Mouse (Mus musculus): ENCODE data around the gene Zfp445. TPM values are rescaled to one million over a fixed set of nuclear protein-coding genes. Genes with fewer than 3 reads are reported as not detected.

Gene Zfp445
- polyA plus RNA-seq, 1 experiment: 26.8 TPM

GRCm38 (mm10) chr9:122846156-122846555, 19.6 kb downstream of the Zfp445 start:
- Histone ChIP-seq H3K4me1 (ENCODE audit: control insufficient read depth, insufficient read depth, low read length) (no peaks in the 10 kb centered on the region), H3K27ac (ENCODE audit: control insufficient read depth, insufficient read depth, low read depth, low read length, poor library complexity) (no peak overlapping the region), H3K4me3 (replicated peaks; ENCODE audit: control insufficient read depth, low read depth, low read length) (no peak overlapping the region)
- TF ChIP-seq POLR2A (IDR thresholded peaks at IDR 0.05; ENCODE audit: borderline replicate concordance, control insufficient read depth, low read depth, low read length): no peak
- TF ChIP-seq CTCF (IDR thresholded peaks at IDR 0.05; ENCODE audit: control insufficient read depth, insufficient read depth, low read length): no peak

GRCm38 (mm10) chr9:122845621-122846020, 20.2 kb downstream of the Zfp445 start:
- no peak overlapping the region for H3K27ac ChIP-seq (ENCODE audit: control insufficient read depth, insufficient read depth, low read depth, low read length, poor library complexity)
- 75% methylated on average over 3 of the region's 3 CpGs for WGBS
- H3K4me3 ChIP-seq (replicated peaks; ENCODE audit: control insufficient read depth, low read depth, low read length): no peak overlapping the region
- TF ChIP-seq CTCF (IDR thresholded peaks at IDR 0.05; ENCODE audit: control insufficient read depth, insufficient read depth, low read length) (no peak), POLR2A (IDR thresholded peaks at IDR 0.05; ENCODE audit: borderline replicate concordance, control insufficient read depth, low read depth, low read length) (no peak)
- H3K4me1 ChIP-seq (ENCODE audit: control insufficient read depth, insufficient read depth, low read length): no peaks in the 10 kb centered on the region

- Histone ChIP-seq H3K4me1 (ENCODE audit: control insufficient read depth, insufficient read depth, low read length) (no peaks in the 10 kb centered on the region), H3K4me3 (replicated peaks; ENCODE audit: control insufficient read depth, low read depth, low read length) (no peak within 1 kb of the TSS), H3K27ac (ENCODE audit: control insufficient read depth, insufficient read depth, low read depth, low read length, poor library complexity) (no peak within 1 kb of the TSS)
- no peak for TF ChIP-seq CTCF (IDR thresholded peaks at IDR 0.05; ENCODE audit: control insufficient read depth, insufficient read depth, low read length)
- TF ChIP-seq POLR2A (IDR thresholded peaks at IDR 0.05; ENCODE audit: borderline replicate concordance, control insufficient read depth, low read depth, low read length): no peak
- WGBS: 79% methylated on average over 3 of the region's 3 CpGs
Measured at GRCm38 (mm10) chr9:122843760-122844159, 22.0 kb downstream of the Zfp445 start, which contains the start of gene Gm35549. Gene Gm35549, minus strand, starts transcription at chr9:122844035.

- WGBS: 64% methylated on average over 16 of the region's 16 CpGs
- H3K4me3 ChIP-seq (replicated peaks; ENCODE audit: control insufficient read depth, low read depth, low read length): no peak overlapping the region
- H3K27ac ChIP-seq (ENCODE audit: control insufficient read depth, insufficient read depth, low read depth, low read length, poor library complexity): no peak overlapping the region
- H3K4me1 ChIP-seq (ENCODE audit: control insufficient read depth, insufficient read depth, low read length): no peaks in the 10 kb centered on the region
- no peak for TF ChIP-seq CTCF (IDR thresholded peaks at IDR 0.05; ENCODE audit: control insufficient read depth, insufficient read depth, low read length)
- no peak for TF ChIP-seq POLR2A (IDR thresholded peaks at IDR 0.05; ENCODE audit: borderline replicate concordance, control insufficient read depth, low read depth, low read length)
Measured at GRCm38 (mm10) chr9:122837680-122838079, 28.1 kb downstream of the Zfp445 start.

GRCm38 (mm10) chr9:122837216-122837615, 28.6 kb downstream of the Zfp445 start:
- Histone ChIP-seq H3K4me1 (ENCODE audit: control insufficient read depth, insufficient read depth, low read length) (no peaks in the 10 kb centered on the region), H3K4me3 (replicated peaks; ENCODE audit: control insufficient read depth, low read depth, low read length) (no peak overlapping the region), H3K27ac (ENCODE audit: control insufficient read depth, insufficient read depth, low read depth, low read length, poor library complexity) (no peak overlapping the region)
- 90% methylated on average over 4 of the region's 4 CpGs for WGBS
- TF ChIP-seq POLR2A (IDR thresholded peaks at IDR 0.05; ENCODE audit: borderline replicate concordance, control insufficient read depth, low read depth, low read length) (no peak), CTCF (IDR thresholded peaks at IDR 0.05; ENCODE audit: control insufficient read depth, insufficient read depth, low read length) (no peak)

- 80% methylated on average over 6 of the region's 6 CpGs for WGBS
- Histone ChIP-seq H3K4me3 (replicated peaks; ENCODE audit: control insufficient read depth, low read depth, low read length) (no peak overlapping the region), H3K4me1 (ENCODE audit: control insufficient read depth, insufficient read depth, low read length) (no peaks in the 10 kb centered on the region), H3K27ac (ENCODE audit: control insufficient read depth, insufficient read depth, low read depth, low read length, poor library complexity) (no peak overlapping the region)
- TF ChIP-seq POLR2A (IDR thresholded peaks at IDR 0.05; ENCODE audit: borderline replicate concordance, control insufficient read depth, low read depth, low read length) (no peak), CTCF (IDR thresholded peaks at IDR 0.05; ENCODE audit: control insufficient read depth, insufficient read depth, low read length) (no peak)
Measured at GRCm38 (mm10) chr9:122836790-122837189, 29.0 kb downstream of the Zfp445 start.

- Histone ChIP-seq H3K4me1 (ENCODE audit: control insufficient read depth, insufficient read depth, low read length) (no peaks in the 10 kb centered on the region), H3K4me3 (replicated peaks; ENCODE audit: control insufficient read depth, low read depth, low read length) (no peak overlapping the region), H3K27ac (ENCODE audit: control insufficient read depth, insufficient read depth, low read depth, low read length, poor library complexity) (no peak overlapping the region)
- WGBS: 85% methylated on average over 9 of the region's 9 CpGs
- TF ChIP-seq CTCF (IDR thresholded peaks at IDR 0.05; ENCODE audit: control insufficient read depth, insufficient read depth, low read length) (no peak), POLR2A (IDR thresholded peaks at IDR 0.05; ENCODE audit: borderline replicate concordance, control insufficient read depth, low read depth, low read length) (no peak)
Measured at GRCm38 (mm10) chr9:122836126-122836525, 29.7 kb downstream of the Zfp445 start.

- no peaks in the 10 kb centered on the region; the same call in 1 of the 2 replicates for H3K4me1 ChIP-seq (ENCODE audit: control insufficient read depth, insufficient read depth, low read length)
- WGBS: 78% methylated on average over 4 of the region's 4 CpGs
- TF ChIP-seq CTCF (IDR thresholded peaks at IDR 0.05; ENCODE audit: control insufficient read depth, insufficient read depth, low read length): no peak
- no peak for TF ChIP-seq POLR2A (IDR thresholded peaks at IDR 0.05; ENCODE audit: borderline replicate concordance, control insufficient read depth, low read depth, low read length)
Measured at GRCm38 (mm10) chr9:122829826-122830380, 35.9 kb downstream of the Zfp445 start.

GRCm38 (mm10) chr9:122826743-122827142, 39.1 kb downstream of the Zfp445 start:
- 87% methylated on average over 4 of the region's 4 CpGs for WGBS
- no peaks in the 10 kb centered on the region; the same call in 1 of the 2 replicates for H3K4me1 ChIP-seq (ENCODE audit: control insufficient read depth, insufficient read depth, low read length)
- no peak overlapping the region for H3K4me3 ChIP-seq (replicated peaks; ENCODE audit: control insufficient read depth, low read depth, low read length)
- H3K27ac ChIP-seq (ENCODE audit: control insufficient read depth, insufficient read depth, low read depth, low read length, poor library complexity): no peak overlapping the region
- no peak for TF ChIP-seq POLR2A (IDR thresholded peaks at IDR 0.05; ENCODE audit: borderline replicate concordance, control insufficient read depth, low read depth, low read length)
- TF ChIP-seq CTCF (IDR thresholded peaks at IDR 0.05; ENCODE audit: control insufficient read depth, insufficient read depth, low read length): no peak

More at GRCm38 (mm10) chr9:122829826-122830380, 35.9 kb downstream of the Zfp445 start:
- H3K27ac ChIP-seq (ENCODE audit: control insufficient read depth, insufficient read depth, low read depth, low read length, poor library complexity): no peak overlapping the region
- no peak overlapping the region for H3K4me3 ChIP-seq (replicated peaks; ENCODE audit: control insufficient read depth, low read depth, low read length)

Data from bone marrow, adult 2 months (tissue).